Mouse (Mus musculus): ENCODE measurements at regions not wholly inside any gene's neighbourhood (a gene's known extent, or its start where the extent isn't known, plus 50 kb on each side); places are given as distances from the start of the nearest gene placed in this dataset.
A peak's percentile ranks its signal among the peaks of the same experiment; 100 is the strongest.

DNA sequence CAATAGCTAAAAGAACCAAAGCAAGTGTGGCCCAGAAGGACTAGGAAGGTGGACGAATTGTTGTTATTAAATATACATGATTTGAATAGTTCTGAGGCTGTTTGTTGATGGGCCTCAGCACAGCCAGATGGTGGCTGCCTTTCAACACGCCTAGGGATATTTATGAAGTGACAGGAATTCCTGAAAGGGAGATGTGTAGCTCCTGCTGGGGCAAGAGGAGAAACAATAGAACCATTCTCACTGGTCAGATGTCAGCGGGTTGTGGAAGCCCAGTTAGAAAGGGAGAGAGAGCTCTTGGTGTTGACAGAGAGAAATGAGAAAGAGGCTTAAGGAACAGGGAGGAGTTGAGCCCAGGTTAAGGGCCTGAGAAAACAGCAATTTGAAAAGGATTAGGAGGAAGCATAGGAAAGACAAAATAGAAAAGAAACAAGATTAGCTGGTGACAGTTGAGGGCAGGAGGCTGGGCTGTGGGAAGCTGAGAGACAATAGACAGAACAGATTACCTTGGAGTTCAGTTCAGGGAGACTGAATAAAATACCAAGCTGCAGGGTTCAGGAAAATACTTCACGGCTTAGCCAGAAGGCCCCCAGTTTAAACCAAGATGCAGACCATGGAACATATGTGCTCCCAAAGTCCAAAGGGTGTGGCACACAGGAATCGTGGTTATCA lies 174.7 kb upstream of the Ptbp2 start:
- DNase-seq (ENCODE audit: low read depth, low spot score): no peak

DNA sequence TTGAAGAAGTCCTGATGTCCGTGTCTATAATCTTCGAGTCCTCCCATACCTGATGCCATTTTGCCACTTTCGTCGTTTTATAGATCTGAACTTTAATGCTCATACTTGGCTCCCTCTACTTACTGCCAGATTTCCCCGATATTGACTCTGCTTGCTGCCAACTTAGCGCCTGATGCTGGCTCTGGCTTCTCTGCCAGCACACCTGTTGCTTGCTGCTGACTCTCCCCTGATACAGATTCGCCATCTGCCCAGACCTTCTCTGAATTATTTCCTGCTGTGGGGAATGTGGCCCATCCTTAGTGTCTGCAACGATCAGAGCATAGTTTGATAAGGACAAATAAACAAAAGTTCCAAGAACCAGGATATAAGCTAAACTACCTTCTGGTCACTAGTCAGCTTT lies 173.3 kb upstream of the Ptbp2 start:
- DNase-seq (ENCODE audit: low read depth, low spot score): no peak

DNA sequence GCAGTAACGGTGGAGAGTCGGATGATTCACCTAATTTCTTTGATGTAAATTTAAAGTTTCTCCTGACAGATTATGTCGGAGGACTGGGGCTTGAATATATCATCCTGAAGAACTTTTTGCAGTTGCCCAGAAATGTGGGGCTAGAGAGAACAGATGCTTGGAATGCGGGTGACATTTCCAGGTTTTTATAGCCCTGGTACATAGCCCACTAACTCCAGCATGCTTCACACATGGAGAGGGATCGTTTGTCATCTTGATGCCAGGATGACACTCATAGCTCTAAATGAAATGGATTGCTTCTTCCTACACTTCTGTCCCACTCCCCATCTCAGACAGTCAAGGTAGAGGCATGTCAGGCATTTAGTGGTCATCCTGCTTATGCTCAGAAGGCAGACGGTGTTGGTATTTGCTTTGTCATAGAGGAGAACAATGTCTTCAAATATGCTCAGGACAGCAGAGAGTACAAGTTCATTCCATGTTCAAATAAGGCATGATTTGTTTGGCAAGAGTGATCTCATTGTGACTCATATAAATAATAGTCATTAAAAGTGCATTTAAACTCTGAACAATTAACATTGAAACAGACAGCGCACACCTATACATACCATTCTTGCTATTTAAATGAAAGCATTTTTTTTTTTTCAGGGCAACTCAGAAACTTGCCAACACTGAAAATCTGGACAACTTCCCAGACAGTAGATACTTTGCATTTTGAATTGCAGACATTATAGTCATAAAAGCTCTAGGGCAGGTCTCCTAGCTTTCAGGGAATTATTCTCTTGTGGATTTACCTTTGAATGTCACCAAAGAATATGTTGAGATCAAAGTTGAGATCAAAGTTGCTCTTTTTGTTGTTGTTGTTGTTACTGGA lies 171.7 kb upstream of the Ptbp2 start:
- DNase-seq (ENCODE audit: low read depth, low spot score): no peak

DNA sequence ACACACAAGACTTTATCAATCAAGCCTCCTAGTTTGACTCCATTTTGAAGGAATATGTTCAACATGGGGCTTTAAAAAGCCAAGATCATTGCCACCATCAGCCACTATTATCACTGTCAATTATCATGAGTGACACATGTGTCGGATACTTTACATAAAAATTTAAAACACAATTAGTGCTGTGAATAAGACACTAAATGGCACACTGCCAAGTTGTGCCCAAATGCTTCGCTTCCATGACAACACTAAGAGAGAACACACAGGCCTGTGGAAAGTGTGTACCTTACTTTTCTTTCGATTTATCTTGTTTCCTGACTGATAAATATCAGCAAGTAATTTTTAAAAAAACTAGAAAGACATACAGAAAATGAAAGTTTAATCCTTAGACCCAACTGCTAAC lies 166.5 kb upstream of the Ptbp2 start:
- DNase-seq (ENCODE audit: low read depth, low spot score): no peak

DNA sequence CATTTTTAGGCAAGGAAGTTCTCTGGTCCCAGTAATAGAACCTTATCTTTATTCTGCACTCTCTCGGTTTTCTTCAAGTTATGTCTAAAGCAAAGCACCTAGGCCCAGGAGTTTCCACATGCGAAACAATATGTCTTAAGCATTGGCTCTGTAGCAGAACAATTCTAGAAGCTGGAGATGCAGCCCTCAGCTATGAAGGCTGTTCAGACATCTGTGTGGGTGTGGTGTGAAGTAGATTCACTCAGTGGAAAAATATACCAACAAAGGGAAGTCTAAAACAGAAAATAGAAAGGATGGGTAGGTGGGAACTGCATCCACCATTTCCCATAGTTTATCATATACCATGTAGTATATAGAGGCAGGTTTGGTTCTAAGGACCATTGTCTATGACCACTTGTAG lies 165.8 kb upstream of the Ptbp2 start:
- no peak for DNase-seq (ENCODE audit: low read depth, low spot score)

DNA sequence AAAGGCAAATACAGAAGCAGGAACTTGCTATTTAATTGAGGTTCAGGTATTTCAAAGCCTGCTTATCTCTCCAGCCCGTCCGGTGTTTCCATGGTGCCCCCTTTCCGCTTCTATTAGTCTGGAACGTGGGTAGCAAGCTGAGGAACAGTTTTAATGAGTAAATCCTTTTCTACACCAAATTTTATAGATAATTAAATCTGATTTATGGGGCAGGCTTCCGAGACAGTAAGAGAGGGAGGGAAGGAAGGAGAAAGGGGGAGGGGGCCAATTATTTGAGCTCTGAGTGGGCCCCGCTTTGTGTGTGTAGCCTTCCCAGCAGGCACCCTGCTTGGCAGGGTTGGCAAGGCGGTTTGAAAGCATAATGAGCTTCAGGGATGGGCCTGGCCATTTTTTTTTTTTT lies 165.4 kb upstream of the Ptbp2 start:
- DNase-seq (ENCODE audit: low read depth, low spot score): no peak

DNA sequence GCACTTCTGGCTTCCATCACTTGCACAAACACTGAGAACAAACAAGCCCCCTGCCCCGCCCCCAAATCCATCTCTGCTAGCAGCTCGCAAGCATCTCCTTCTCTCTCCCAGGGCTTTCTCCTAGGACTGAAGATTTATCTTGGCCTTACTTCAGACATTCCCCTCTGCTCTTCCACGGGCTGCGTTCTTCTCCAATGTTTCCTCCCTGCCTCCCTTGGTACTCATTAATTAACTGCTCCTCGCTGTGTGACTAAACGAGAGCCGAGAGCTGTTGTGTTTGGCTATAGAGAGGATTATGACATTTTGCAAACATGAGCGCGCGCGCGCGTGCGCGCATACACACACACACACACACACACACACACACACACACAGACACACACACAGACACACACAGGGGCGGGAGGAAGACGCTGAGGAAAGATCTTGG lies 164.8 kb upstream of the Ptbp2 start:
- DNase-seq (ENCODE audit: low read depth, low spot score): no peak

DNA sequence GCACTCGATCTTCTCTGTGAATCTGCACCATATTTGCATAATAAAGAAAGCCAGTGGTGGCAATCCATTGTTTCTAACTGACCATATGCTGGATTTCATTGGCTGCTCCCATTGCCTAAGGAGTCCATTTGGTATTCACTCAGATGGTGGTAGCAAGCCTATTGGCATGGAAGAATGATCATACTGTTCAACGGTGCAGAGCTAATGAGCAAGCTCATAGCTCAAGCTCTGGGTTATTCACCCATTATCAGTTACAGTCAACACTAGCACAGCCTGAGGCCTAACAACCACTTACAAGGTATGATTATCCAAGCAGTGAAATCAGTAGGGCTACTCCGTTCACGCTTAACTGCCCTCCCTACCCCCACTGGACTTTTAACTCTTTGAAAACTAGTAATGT lies 162.9 kb upstream of the Ptbp2 start:
- DNase-seq (ENCODE audit: low read depth, low spot score): no peak

DNA sequence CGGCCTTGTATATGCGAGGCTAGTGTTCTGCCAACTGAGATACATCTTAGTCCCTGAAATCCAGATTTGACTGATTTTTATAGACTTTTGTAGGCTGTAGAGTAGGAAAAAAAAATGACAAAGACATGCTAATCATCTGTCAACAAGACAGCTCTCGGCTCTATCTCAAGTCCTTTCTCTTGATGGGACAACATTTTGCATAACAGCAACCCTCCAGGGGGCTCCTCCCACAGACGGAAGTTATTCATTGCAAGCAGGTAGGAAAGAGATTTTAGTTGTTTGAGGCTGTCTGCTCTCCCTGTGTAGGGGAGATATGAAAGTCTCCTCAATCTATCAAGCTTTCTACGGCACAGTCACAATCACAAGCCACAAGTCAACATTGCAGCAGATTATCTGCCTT lies 159.8 kb upstream of the Ptbp2 start:
- DNase-seq (ENCODE audit: low read depth, low spot score): no peak

DNA sequence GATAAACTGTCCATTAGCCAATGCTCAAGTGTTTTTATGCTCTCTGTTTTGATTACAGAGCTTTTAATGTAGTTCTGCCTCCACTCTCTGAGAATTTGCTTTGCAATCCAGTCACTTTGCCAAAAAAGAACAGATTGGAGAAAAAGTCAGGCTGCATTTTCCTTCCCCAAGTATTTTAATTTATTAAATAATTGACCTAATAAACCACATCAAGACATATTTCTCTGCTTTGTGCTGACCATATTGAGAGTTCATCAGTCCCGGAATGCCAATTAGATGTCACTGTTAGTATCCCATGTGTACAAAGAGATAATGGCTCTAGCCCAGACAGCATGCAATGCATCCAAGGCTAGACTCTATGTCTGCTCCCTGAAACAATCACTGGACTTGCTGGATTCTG lies 154.8 kb upstream of the Ptbp2 start:
- no peak for DNase-seq (ENCODE audit: low read depth, low spot score)

DNA sequence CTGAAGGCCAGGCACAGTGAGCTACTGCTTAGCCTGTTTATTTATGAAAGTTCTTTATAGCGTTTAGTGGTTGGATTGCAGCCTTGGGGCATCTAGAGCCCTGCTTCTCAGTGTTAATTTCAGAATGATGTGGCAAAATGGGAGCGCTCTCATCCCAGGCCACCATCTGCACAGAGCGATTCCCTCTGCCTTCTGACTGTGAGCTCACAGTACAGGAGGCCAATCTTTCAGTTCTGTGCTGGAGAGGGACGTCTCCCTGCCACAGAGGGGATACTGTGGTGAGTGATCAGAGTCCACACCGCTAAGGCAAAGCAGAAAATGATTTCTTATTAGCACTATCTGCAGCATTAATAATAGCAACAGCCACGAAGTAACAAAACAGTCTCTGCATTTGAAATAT lies 154.2 kb upstream of the Ptbp2 start:
- no peak for DNase-seq (ENCODE audit: low read depth, low spot score)

DNA sequence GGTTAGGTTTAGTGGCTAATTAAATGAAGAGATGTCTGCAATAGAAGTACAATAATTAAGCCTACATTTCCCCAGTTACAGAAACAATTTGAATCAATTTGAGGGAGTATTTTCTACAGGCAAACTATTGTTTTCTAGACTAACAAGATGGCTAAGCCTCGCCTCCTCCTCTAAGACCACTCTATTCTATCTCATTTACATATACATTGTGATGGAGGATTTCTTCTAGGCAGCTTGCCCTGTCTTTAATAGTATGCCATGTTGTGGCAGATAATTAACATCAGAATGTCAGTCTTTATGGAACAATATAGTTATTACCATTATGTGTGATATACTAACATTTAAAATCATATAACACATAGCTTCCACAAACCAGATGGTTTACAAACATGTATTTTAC lies 152.3 kb upstream of the Ptbp2 start:
- no peak for DNase-seq (ENCODE audit: low read depth, low spot score)

DNA sequence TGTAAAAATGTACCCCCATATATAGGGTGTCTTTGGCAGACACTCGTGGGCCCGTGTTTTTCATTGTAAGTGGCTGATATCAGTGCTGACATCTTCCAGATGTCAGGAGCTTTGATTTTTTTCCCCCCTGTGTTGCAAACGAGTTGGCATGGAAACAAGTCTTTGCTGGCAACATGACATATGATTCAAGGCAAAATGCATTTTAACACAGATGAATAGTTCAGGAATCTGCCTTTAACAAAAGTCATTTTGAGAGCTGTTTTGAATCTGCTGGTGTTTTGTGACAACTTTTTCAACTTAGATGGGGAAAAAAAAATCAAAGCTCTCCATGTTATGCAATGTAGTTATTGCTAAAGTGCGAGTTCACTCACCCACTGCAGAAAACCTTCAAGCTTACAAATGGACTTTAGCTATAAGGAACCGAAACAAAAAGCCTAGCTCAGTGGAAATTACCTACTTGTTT lies 148.8 kb upstream of the Ptbp2 start:
- DNase-seq (ENCODE audit: low read depth, low spot score): no peak

DNA sequence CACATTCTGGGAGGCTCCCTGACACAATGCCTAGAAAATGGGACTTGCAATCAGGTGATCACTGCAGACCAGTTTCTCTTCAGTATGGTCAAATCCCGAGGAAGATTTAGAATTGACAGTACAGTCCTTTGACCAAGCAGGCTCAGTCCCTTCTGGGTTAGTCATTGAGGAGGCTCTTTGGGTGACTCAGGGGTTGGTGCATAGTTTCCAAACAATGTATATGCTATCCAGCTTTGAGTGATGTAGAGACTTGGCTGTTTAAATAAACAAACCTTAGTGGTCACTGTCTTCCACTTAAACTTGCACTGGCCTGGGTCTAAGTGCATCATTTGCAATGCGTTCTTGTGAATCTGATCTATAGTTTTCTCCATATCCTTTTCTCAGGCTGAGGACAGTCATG lies 144.0 kb upstream of the Ptbp2 start:
- DNase-seq (ENCODE audit: low read depth, low spot score): no peak

DNA sequence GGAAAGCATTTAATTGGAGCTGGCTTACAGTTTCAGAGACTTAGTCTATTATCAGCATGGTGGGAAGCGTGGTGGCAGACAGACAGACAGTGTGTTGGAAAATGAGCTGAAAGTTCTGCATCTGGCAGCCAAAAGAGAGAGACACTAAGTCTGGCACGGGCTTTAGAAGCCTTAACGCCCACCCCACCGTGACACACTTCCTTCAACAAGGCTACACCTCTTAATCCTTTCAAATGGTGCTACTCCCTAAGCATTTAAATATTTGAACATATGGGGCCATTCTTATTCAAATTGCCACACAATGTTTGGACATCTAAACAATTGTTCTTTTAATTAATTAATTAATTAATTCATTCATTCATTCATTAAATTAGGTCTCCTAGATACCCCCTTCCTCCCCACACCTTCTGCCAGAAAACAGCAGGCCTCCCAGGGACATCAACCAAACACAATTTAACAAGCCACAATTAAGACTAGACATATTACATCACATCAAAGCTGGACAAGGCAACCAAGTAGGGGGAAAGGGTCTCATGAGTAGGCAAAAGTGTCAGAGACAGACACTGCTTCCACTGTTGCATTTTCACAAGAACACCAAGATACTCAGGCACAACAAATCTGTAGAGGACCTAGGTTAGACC lies 135.4 kb upstream of the Ptbp2 start:
- no peak for DNase-seq (ENCODE audit: low read depth, low spot score)

DNA sequence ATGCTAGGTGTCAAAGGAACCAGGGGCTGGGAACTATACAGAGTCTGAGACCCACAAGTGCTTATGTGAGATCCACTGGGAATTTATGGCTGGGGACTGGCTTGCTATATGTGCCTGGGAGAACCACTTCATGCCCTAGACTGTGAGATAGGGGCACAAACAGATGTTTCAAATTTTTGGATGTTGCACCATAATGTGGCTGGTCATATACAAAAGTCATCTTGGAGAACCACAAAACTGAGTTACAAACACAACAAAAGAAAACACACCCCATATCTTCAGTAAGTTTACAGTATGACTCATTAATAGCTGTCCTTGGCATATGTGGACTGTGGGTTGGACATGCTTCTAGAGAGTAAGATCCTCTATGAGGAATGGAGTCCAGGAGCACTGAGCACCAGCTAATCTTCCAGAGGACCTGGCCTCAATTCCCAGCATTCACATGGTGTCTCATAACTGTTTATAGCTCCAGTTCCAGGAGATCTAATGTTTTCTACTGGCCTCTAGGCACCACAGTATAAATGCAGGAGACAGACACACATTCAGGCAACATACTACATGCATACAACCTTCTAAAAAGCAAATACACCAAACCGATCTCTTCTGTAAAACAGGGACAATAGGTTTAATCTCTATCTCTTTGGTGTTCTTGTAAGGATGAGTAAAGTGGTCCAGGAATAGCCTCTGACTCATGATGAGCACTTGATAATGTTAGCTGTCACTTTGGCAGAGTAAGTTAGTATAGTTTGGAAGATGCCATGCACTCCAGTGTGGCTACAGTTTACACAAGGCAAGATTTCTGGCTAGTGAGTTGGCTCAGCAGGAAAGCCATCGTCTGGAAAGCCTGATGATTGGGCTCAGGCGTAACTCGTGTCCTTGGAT lies 132.0 kb upstream of the Ptbp2 start:
- DNase-seq (ENCODE audit: low read depth, low spot score): no peak

DNA sequence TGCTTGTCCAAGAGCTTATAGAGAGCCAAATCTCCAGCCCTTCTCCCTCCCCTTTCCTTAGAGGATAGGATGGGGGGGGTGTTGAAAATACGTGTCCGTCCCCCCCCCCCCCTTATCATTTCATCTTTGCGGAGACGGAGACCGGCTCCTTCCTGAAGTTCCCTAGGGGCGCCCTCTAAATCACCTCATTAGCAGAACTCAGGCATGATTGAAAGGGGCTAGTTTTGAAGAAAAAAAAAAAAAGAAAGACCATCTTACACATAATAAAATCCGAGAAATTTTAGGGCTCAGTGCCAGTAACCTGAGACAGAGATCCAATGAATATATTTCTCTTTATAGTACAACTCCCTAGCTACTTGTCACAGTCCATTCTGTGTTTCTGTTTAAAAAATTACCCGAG lies 127.3 kb upstream of the Ptbp2 start:
- DNase-seq (ENCODE audit: low read depth, low spot score): no peak

DNA sequence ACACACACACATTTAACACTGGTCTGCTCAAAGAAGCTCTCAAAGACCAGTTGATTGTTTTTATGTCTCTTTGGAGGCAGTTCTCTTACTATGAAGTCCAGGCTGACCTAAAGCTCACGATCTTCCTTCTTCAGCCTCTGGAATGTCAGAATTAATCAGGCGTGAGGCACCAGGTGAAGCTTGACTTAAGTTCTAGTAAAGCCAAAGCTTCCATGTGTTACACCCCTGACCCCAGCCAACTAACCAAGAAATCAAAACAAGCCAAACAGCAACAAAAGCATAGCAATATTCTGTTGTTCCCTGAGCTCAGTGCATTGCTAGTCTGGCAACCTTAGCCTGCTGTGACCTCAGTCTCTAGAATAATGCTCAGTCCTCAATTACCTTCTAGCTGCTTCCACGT lies 120.0 kb upstream of the Ptbp2 start:
- no peak for DNase-seq (ENCODE audit: low read depth, low spot score)

DNA sequence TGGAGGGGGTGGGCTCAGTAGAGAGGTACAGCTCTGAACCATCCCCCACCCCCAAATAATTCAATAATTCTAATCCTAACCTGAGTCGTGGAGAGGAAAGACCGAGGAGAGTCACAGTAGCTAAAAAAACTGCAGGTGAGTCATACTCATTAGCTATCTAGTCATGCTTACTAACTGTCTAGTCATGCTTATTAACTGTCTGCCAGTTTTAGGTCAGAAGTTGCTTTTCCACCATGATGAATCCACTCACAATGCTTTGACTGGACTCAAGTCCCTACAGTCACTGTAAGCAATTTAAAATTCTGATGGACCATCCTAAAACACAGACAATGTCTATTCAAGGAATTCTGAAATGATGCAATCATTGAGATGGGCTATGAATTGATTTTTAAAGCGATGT lies 110.9 kb upstream of the Ptbp2 start:
- no peak for DNase-seq (ENCODE audit: low read depth, low spot score)

DNA sequence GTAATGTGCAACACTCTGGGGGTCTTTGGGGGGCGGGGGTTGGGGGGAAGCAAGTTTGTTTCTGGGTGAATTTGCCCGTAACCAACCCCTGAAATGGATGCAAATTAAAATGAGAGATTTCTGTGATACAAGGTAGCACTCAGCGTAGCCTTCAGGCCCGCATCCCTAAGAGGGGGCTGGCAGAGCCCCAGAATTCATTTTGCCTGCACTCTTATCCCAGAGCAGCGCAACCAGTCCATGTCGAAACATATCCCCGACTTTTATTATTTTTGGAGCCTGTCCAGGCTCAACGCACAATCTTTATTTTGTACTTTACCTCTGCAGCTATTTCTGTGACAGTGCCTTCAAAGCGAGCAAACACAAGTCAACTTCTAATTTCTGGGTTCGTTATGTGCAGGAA lies 109.8 kb upstream of the Ptbp2 start:
- DNase-seq (ENCODE audit: low read depth, low spot score): no peak

DNA sequence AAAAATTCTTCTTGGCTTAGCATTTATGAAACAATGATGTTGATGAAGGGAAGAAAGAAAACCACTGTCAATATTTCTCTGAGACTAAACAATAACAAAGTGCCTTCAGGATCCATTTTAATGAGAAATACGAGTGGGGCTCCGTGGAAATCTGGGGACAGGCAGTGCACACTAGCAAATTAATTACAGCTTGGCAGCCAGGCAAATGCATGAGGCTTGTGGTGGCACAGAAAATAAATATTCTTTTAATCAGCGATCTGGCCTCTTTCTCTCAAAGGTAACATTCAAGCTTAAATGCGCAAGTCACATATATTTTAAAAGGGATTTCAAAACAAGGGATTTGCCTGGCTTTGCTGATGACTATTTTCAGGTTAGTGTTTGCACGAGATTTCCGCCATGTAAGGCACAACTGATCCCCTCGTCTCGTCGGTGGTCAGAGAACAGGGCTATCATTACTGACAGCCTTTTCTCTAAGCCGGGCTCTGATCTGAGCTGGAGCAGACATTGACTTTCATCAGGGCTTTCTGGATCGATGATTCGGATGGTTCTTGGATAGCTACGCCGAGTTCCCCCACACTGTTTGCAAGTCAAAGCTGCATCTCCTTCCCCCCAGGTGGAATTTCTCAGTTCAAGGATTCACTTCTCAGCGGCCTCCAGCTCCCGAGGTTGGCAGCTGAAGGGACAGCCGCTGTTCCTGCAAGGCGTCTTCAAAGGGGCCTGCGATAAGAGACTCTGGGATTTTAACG lies 109.1 kb upstream of the Ptbp2 start:
- DNase-seq (ENCODE audit: low read depth, low spot score): peak; percentile 5
